Mouse (Mus musculus) kidney, adult 2 months (tissue): ENCODE data around the gene Pclaf. TPM values are rescaled to one million over a fixed set of nuclear protein-coding genes. Genes with fewer than 3 reads are reported as not detected.

Experiments
- DNase-seq: peaks from one replicate; pipeline ENCODE4 v3.0.0; 2021
- H3K27ac ChIP-seq: fragments of 200-500 bp; 2 replicates; pipeline ENCODE4 v1.5.1; 2012; ENCODE audit warnings: low read depth, low read length, control low read depth, inconsistent platforms; ENCODE audit not compliant: insufficient read depth
- H3K27me3 ChIP-seq: fragments of 200-500 bp; replicated peaks from 2 replicates; pipeline ENCODE4 v1.6.1; 2012; ENCODE audit warnings: mild to moderate bottlenecking, moderate library complexity, low read length, inconsistent platforms; ENCODE audit not compliant: control insufficient read depth, insufficient read depth
- H3K36me3 ChIP-seq: fragments of 200-500 bp; 2 replicates; pipeline ENCODE4 v1.6.1; 2012; ENCODE audit warnings: mild to moderate bottlenecking, moderate library complexity, low read length, inconsistent platforms; ENCODE audit not compliant: control insufficient read depth, insufficient read depth
- H3K4me1 ChIP-seq: fragments of 200-500 bp; 2 replicates; pipeline ENCODE4 v1.6.1; 2011; ENCODE audit warnings: low read length; ENCODE audit not compliant: control insufficient read depth, insufficient read depth
- H3K4me3 ChIP-seq: fragments of 200-500 bp; 2 replicates; pipeline ENCODE4 v1.5.1; 2011; ENCODE audit warnings: mild to moderate bottlenecking, low read depth, low read length, control low read depth; ENCODE audit not compliant: insufficient read depth
- CTCF ChIP-seq: fragments of 200-500 bp; conservative IDR thresholded peaks from 2 replicates; pipeline ENCODE4 v1.5.1; 2011; ENCODE audit warnings: low read depth, mild to moderate bottlenecking, control low read depth, low read length, moderate library complexity, mixed read lengths; ENCODE audit not compliant: insufficient read depth, insufficient read length
- POLR2A ChIP-seq: fragments of 200-500 bp; IDR thresholded peaks from one replicate; pipeline ENCODE4 v1.6.1; 2011; ENCODE audit warnings: low read depth, low read length, control low read depth
- WGBS: fragments of 180-500 bp; shearing (Covaris S2); methylation state at CpG from one replicate; pipeline ENCODE4 v1.1.7; 2018; 5-methylcytosine and 5-hydroxymethylcytosine counted together
- polyA plus RNA-seq: library from polyadenylated mRNA; depleted of rRNA; stranded (reverse); fragments of >200 nt; gene quantifications from 2 replicates; pipeline ENCODE4 v1.2.3, GENCODE M21; 2012

The Pclaf gene
- polyA plus RNA-seq, 1 experiment: 0.47 TPM

DNA sequence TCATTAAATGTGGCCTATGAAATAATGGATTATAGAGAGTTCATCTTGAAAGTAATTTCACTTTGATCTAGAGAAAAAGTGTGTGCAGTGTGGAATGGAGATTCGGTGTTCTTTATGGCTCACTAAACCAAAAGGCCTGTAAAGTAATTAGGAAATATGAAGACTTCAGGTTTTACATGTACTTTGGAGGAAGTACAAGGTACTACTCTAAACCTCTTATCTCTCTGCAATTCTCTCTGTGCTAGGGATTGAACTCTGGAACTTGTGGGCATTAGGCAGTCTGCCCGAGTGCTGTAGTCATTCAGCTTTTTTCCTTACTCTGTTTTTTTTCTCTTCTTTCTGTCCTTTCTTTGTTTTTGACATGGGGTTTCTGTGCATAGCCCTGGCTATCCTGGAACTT is 6.9 kb downstream of the Pclaf start:
- no peaks in the 10 kb centered on the region for H3K36me3 ChIP-seq
- TF ChIP-seq CTCF (no peak), POLR2A (no peak)
- 57% methylated on average over 2 of the region's 2 CpGs for WGBS

GRCm38 (mm10) chr9:65902879-65903278 is 12.8 kb downstream of the Pclaf start:
- H3K36me3 ChIP-seq: no peaks in the 10 kb centered on the region
- no peak for TF ChIP-seq POLR2A
- TF ChIP-seq CTCF: no peak
- WGBS: 88% methylated on average over 3 of the region's 3 CpGs
- no peak overlapping the region for H3K4me3 ChIP-seq
- H3K4me1 ChIP-seq: peaks cover 2% of the 10 kb centered on the region; the same call in 1 of the 2 replicates
- DNase-seq: no peak
- no peaks in the 10 kb centered on the region for H3K27me3 ChIP-seq
- no peak overlapping the region for H3K27ac ChIP-seq

More for the DNA sequence above, 6.9 kb downstream of the Pclaf start:
- Histone ChIP-seq H3K4me1 (no peaks in the 10 kb centered on the region; the same call in 1 of the 2 replicates), H3K27me3 (no peaks in the 10 kb centered on the region), H3K4me3 (no peak overlapping the region), H3K27ac (peak overlapping the region; percentile 50; the same call in 1 of the 2 replicates)
- DNase-seq: peak; percentile 39

DNA sequence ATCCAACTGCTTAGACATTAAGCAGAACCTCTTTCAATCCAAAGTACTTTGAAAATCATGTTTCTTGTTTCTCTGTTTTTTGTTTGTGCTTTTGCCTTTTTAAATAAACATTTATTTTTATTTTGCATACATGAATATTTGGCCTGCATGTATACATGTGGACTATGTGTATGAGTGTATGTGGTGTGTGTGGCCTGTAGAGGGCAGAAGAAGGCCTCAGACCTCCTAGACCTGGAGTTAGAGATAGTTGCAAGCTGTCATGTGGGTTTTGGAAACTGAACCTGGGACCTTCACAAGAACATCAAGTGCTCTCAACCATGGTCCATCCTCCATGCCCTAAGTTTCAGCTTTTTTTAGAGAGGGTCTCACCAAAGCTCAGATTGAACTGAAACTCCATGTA is 13.4 kb downstream of the Pclaf start:
- peak; percentile 14 for DNase-seq
- H3K27me3 ChIP-seq: no peaks in the 10 kb centered on the region
- peaks cover 4% of the 10 kb centered on the region; the same call in 1 of the 2 replicates for H3K4me1 ChIP-seq
- H3K27ac ChIP-seq: no peak overlapping the region
- H3K4me3 ChIP-seq: no peak overlapping the region
- peak; percentile 53 for TF ChIP-seq CTCF
- no peak for TF ChIP-seq POLR2A
- no peaks in the 10 kb centered on the region for H3K36me3 ChIP-seq

- Histone ChIP-seq H3K27me3 (no peaks in the 10 kb centered on the region), H3K4me3 (peak within 1 kb of the TSS; percentile 83), H3K27ac (peak within 1 kb of the TSS; percentile 44), H3K36me3 (no peaks in the 10 kb centered on the region), H3K4me1 (peaks cover 4% of the 10 kb centered on the region; the same call in 1 of the 2 replicates)
- TF ChIP-seq POLR2A: no peak
- TF ChIP-seq CTCF: peak; percentile 40
- DNase-seq: peak; percentile 99
- under 1% methylated on average over 38 of the region's 38 CpGs for WGBS
Observed at GRCm38 (mm10) chr9:65908394-65909300, 18.6 kb downstream of the Pclaf start, which contains the start of the genes Trip4 and Csnk1g1. Gene Trip4, minus strand, starts transcription at chr9:65908794. Gene Csnk1g1, plus strand, starts transcription at chr9:65908924.

DNA sequence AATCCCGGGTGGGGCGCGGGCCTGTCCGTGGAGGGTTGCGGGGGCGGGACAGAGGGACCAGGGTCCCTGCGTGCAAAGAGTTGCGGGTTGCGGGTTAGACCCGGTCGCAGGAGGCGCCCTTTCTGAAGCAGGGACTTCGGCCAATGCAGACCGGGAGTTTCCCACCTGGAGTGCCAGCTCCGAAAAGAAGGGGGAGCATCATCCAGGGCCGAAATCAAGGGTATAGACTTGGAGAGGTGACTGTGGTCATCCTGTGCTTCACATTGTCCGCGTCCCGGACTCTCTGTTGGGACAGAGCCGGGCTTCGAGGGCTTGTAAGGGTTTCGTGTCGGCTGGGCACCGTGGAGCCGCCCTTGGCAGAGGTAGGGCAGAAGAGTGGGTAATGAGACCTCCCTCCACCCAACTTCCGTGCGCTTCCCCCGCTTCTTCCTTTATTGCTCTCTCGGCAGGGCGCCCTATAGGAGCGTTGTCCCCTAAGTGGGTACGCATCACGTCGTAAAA is 19.3 kb downstream of the Pclaf start:
- Histone ChIP-seq H3K27me3 (no peaks in the 10 kb centered on the region), H3K36me3 (no peaks in the 10 kb centered on the region), H3K27ac (peak overlapping the region; percentile 44), H3K4me3 (peak overlapping the region; percentile 83), H3K4me1 (peaks cover 4% of the 10 kb centered on the region; the same call in 1 of the 2 replicates)
- under 1% methylated on average over 34 of the region's 34 CpGs for WGBS
- peak; percentile 65 for DNase-seq
- 0 out of 2 replicates have a peak, but pooled peaks have one; percentile 6 for TF ChIP-seq CTCF
- TF ChIP-seq POLR2A: no peak

GRCm38 (mm10) chr9:65909837-65910236 is 19.8 kb downstream of the Pclaf start:
- no peak for TF ChIP-seq POLR2A
- TF ChIP-seq CTCF: no peak
- DNase-seq: no peak
- Histone ChIP-seq H3K27me3 (no peaks in the 10 kb centered on the region), H3K27ac (peak overlapping the region; percentile 44), H3K36me3 (no peaks in the 10 kb centered on the region), H3K4me3 (peak overlapping the region; percentile 83), H3K4me1 (peaks cover 4% of the 10 kb centered on the region; the same call in 1 of the 2 replicates)
- 5% methylated on average over 4 of the region's 4 CpGs for WGBS

- no peak overlapping the region for H3K27ac ChIP-seq
- no peak overlapping the region for H3K4me3 ChIP-seq
- no peak for TF ChIP-seq CTCF
- no peak for TF ChIP-seq POLR2A
- no peaks in the 10 kb centered on the region for H3K36me3 ChIP-seq
- WGBS: 62% methylated on average over 2 of the region's 2 CpGs
- DNase-seq: no peak
- H3K27me3 ChIP-seq: no peaks in the 10 kb centered on the region
- no peaks in the 10 kb centered on the region for H3K4me1 ChIP-seq
Observed at GRCm38 (mm10) chr9:65913976-65914375, 23.9 kb downstream of the Pclaf start.
